Mouse (Mus musculus) spleen, adult 12 weeks (tissue): Measurements from ENCODE around the gene Mgst3.

Source experiments
- DNase-seq: peaks from one replicate; pipeline ENCODE4 v3.0.0; 2022; ENCODE audit warnings: low spot score

Mgst3 gene

DNA sequence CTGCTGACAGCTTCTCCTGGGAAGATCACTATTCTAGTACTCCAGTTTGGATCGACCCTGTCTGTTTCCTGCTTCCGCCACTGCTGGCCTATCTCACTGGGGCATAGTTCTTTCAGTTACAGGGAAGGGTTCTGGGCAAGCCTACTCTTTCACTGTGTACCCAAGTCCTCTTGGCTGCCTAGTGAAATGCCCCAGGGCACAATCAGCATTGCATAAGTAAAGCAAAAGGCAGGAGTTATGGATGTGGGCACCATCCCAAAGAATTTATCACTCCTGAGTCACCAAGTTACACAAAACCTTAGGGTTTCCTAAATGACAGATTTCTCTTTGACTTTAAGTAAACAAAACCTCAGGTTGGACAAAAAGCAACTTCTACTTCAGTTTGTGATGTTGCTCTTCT is 6.3 kb downstream of the Mgst3 start:
- no peak for DNase-seq

DNA sequence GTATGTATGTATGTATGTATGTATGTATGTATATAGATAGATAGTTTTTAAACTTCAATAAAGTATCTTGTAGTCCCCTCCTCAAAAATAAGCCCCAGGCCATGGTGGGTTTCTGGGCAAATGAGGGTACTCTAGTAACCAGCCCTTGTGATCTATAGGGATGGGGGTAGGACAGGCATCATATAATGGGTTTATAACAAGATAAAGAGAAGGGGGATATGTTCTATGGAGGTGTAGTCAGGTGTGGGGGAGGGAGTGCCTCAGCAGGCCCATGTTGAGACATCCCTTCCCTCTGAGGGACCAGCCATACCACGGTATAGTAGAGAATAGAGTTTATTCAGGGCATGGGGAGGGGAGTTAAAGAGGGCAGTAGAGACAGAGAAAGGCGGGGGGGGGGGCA is 7.2 kb downstream of the Mgst3 start:
- DNase-seq, result no peak

DNA sequence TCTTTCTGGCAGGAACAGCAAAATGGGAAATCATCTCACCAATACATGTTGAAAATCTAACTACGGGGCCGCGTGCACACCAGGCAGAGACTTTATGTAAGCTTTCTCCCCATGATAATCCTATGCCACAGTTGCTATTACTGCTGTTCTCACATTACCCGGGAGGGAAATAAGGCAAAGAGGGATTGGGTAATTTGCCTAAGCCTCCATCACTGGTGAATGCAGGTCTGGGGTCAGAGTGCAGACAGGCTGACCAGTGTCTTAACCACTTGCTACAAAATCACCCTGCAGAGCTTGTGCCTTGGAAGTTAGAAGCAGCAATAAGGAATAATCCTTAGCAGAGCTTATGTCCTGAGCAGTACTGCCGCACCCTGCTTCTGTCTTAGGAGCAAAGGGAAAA is 8.0 kb downstream of the Mgst3 start:
- no peak for DNase-seq

DNA sequence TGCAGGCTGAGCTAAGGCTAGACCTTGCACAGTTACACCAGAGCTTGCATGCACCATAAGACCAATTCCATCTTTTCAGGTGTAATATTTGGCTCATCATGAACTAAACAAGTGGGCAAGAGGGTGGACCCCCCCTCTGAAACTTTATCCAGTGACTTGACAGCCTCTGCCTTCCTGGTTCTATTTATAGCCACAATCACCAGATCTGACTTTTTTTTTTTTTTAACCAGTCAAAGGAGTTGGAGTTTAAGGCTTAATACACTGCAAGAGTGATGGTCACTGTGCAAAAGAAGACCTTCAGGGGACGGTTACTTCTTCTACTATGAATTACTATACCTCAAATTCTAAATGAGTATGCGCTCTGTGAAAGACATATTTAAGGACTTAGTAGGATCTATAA is 8.4 kb downstream of the Mgst3 start:
- DNase-seq, result no peak

DNA sequence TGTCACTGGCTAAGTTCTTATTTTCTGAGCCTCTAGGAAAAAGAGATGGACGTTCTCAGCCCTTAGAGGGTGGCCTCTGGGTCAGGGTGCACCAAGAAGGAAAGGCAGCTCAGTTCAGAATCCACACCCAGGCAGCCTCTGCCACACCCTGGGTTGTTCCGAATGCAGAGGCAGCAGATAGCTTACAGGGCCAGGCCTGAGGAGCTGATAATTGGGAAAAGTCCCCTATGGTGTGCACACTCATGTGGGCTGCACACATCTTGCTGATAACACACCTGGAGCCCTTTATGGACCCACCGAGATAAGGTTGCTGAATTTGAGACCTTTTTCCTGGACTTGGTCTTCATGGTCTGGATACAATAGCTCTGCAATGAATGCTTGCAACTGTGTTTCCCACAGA is 9.5 kb downstream of the Mgst3 start:
- peak; percentile 57 for DNase-seq

DNA sequence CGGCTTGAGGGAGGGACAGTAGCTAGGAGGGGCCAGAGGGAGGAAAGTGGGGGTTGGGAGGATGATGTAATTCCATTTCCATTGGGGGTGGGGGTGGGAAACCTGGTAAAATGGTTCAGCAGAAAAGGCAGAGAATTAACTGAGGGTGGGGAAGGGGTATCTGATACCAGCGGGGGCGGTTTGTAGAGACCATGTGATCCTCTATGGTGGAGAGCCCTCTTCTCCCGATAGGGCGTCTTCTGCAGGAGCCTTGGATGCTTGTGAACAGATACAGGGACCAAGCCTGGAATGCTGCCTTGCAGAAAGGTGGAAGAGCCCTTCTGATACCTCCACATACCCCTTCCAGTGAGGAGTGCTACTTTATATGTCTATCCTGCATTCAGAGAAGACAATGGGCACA is 10.5 kb downstream of the Mgst3 start:
- DNase-seq, result no peak

DNA sequence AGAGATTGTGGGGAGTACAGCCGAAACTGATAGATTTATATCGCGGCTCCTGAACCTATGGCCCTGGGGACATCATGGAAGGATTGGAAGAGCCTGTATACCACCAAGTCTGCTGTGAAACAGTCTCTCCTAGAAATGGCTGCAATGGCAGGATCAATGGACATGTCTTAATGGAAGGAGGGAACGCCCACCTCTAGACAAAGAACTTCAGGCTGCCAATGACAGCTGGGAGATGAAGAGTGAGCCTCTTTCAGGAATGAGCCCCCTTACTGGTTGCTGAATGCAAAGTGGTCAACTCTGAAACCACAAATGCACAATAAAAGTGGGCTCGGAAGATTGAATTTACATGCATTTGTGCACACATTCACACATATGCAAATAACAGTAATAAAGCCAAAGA is 10.9 kb downstream of the Mgst3 start:
- DNase-seq, result no peak

DNA sequence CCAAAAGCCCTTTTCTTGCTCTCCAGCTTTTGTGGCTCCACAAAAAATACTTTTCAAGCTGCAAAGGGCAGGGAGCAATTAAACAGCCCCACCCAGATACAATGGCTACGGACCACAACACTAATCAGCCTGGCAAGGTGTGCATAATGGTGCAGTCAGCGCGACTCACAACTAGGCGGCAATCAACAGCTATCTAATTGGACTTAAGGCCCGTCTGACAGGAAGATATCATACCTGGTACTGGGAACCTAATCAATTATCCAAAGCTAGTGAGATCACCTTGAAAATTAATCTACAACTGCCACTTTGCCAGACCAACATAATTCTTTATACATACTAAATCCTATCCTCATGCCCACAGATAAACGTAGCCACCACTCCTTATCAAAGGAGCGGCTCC is 11.3 kb downstream of the Mgst3 start:
- DNase-seq, result no peak

DNA sequence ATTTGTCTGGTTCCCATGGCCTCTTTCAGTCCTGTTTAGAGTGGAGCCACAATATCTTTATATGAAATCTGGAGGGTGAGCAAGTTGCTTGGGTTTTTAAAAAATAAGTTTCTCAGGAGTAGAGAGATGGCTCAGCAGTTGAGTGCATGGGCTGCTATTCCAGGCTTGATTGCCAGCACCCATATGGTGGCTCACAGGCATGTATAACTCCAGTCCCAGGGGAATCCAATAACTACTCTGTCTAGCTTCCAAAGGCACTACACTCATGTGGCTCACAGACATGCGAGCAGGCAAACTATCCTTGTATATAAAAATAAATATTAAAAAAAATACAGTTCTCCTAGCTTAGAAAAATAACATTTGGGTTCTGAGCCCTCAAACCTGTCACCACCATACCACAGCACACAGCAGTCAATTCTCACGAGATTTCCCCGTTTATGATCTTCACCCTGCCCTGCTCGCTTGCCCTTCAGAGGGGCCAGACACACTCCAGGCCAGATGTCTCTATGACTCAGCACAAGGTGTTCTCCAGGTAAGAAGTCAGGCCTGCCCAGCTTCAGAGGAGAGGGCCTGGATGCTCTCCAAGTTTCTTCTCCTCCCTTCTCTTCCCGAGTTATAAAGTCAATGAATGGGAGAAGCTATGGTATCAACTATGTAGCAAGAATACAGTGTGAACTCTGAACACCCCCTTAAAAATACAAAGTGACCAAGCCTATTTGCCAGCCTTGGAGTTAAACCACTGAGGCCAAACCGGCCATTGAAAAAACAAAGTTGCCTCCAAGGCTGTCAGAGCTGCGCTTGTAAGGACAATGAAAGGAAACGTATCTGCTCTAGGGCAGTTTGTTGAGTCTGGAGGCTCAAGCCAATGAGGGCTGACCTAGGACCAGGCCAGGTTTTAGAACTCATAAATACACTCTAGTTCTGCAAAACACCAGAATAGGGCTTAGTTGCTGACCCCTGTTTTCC is 12.3 kb downstream of the Mgst3 start:
- DNase-seq, result no peak

DNA sequence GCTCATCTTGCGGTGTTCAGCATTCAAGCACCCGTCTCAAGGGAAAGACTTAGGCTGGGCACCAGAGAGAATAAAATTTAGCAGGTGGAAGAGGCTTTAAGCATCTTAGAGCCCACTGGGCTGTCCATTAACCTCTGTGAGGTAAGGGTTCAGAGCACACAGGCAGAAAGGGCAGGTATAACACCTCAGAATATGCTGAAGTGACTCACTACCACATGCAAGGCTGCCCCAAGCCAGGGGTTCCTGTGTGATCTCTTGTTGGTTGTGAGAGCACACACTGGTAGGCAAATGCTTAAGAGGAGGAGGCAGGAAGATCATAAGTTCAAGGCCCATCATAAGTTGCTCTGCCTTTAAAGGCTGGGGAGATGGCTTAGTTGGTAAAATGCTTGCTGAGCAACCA is 13.4 kb downstream of the Mgst3 start:
- DNase-seq, result no peak

DNA sequence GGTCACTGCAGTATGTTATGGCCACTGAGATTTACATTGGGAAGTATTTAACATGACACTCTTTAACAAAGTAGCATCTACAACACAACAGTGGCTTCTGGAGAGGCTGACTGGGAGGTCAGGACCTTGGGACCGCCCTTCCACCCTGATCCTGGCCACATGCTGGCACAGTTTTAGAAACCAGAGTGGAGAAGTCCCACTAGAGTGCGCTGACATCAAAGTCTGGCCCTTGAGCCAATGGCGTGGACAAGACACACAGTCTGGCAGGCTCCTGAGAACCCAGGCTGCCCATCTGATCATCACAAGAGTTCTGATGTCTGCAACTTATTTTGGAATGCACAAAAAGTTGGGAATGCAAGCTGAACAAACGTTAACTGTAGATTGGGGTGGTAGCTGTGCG is 13.9 kb downstream of the Mgst3 start:
- DNase-seq, result no peak

DNA sequence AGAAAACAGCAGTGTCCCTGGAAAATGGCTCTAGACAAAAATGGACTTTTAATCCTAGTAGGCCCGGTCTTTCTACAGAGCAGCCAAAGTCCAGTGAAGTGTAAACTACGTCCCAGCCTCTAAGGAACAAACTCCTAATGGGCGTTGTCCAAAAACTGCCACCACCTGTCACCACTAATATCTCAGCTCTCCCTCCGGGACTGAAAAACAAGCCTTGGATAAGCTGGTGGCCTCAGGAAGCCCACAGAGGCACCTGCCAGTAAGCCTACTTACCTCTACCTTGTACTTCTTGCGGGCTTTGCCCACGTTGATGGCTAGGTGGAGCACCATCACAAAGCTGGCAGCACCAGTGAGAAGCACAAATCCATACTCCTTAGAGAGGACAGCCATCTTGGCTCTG is 15.6 kb downstream of the Mgst3 start:
- DNase-seq, result no peak

DNA sequence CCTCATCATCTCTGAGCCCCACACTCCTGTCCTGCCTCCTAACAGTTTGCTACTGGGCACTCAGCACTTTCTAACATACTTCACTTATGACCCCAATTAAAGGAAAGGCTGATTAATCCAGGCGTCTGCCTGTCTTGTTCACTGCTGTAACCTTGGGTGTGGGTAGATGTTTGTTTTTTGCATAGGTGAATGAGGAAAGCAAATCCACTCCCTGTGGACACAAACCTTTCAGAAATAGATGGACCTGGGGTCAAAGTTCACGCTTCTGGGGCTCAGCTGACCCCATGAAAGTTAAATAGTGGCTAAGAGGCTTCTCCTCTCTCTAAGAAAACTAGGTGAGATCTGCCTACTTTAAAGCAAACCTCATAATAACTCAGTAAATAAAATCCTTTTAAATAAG is 18.7 kb downstream of the Mgst3 start:
- DNase-seq, result no peak

DNA sequence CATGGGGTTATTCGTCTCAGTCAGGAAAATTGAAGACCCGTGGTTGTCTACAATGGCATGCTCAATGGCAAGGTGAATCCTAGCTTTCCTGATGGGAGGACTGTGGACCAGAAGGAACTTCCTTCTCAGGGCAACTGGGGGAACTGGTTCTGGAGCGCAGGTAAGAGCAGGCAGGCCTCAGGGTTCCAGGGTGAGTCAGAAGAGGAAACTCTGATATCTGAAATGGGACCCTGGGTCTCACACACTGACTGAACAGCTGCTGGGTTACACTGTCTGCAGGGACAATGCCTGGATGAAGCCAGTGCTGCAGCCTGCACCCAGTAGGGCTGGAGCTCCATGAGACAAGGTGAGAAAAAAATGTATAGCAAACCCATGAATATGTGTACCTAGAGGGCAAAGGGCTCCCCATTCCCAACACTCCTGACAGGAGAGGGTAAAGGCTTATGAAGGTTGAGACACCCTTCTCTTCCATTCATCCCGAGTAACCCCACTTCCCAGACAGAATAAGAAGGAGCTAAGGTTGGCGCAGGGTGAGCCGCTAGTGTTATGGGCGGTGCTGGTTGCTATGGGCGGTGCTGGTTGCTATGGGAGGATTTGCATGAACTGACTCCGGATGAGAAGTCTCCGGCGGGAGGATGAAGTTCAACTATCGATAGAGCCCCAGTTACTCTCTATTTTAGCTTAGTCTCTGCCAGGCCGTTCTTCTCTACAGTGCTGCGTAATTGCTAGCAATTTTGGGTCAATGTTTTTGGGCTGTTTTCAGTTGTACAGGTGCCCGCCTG is 19.4 kb downstream of the Mgst3 start:
- DNase-seq, result peak; percentile 61

DNA sequence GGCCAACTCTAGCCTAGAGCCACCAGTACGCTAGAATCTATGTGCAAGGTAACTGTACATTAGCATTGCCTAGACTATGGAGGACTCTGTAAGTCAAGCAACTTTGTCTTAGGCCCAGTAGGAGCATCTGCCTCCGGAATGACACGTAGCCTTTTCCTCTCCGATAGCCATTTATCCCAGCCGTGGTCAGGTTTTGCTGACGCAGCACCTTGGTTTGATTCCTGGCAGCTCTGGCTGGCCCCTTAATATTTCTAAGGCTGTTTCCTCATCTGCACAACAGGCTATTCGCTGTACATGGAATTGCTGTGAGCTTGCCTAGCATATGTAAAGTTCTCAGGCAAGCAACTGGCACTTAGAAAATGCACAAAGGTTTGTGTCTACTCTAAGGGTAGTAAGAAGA is 20.9 kb downstream of the Mgst3 start:
- DNase-seq, result no peak

DNA sequence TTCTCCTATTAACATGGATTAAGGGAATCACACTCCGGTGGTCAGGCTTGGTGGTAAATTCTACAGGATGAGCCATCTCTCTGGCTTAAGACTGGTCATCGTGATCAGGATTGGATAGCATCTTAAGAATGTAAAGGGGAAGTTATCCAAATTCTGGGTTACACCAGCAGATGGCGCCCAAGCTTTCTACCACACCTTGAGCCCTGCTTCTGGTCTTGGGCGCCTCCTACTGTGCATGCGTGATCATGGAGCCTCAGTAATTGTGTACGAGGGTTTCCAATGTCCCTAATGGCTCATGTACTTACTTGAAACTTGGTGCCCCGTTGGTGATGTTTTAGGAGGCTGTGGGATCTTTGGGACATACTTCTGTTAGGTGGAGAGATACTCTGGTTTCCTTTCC is 23.7 kb downstream of the Mgst3 start:
- peak; percentile 85 for DNase-seq

DNA sequence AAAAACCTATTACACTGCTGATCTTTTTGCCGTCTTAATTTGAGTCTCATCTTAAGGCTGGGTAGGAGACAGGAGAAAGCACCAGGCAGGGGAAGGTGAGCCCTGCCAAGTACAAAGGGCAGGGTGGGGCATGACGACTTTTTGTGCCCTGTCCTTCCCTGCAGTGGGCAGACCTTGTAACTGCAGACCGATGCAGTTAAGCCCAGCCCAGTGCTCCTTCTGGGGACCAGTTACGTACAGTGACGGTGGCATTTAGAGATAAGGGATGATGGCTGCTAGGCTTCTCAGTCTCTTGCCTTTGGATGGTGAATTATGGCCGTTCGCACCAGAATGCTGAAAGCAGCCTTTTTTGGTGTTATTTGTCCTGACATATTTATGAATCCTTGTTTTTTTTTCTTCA is 25.1 kb downstream of the Mgst3 start:
- peak; percentile 31 for DNase-seq

DNA sequence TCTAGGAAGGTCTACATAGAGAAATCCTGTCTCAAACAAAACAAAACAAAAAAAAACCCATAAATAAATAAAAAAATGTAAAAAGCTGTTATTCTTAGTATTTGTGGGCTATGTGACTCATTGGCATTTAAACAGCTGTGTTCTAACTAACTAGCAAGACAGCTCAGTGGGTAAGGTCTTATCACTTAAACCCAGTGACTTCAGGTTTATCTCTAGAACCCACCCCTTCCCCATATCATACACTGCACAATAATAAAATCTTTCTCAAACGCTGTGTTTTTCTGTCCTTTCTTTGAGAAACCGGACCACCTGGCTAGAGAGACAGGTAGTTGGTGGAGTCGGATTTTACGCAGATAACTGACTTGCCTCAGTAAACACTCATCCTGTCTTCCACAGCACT is 25.6 kb downstream of the Mgst3 start:
- DNase-seq, result no peak

DNA sequence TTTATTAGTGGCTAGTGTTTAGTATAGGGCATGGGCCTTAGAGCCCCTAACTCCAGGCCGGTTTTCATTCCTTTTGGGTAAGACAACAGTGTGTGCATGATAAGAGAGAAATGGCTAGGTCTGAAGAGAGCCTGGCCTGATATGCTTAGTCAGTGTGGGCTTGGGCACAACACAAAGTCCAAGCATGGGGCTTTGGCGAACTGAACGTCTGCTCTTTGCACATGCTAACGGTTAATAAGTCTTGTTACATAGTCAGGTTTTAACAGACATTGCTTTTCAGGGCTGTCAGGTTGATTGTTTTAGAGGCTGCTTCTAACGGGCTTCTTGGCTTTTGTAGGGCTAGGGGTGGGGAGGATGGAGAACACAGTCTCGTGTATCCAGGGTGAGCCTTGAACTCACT is 27.0 kb downstream of the Mgst3 start:
- DNase-seq, result no peak

DNA sequence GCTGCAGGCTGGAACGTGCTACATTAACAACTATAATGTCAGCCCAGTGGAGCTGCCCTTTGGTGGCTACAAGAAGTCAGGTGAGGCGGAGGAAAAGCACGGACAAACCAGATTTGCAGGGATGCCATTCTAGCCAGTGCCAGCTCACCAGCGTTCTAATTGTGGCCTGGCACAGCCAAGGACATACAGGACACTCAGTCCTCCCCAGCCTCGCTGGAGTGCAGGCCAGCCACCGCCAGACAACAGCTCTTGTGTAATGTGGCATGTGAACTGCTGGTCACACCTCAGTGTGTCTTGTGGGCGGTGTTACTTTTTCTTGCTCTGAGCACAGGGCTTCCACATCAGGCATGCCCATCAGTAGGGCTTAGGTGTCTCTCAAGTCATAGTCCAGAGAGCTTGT is 27.8 kb downstream of the Mgst3 start:
- no peak for DNase-seq

DNA sequence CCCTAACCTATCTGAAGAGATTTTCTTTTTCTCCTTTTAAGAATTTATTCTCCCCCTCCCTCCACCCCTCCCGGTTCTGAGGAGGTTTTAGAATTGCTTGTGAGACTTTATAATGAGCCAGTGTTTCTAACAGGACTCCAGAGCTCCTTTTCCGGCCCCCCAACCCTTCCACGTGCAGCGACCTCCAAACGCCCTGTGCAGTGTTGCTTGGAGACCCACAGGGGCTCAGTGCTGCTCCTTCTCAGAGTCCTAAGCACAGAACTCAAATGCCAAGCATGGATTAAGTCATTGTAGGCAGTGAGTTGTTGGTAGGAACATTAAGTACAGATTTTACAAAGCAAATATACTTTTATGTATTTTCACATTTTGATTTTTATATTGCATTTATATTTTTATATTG is 30.3 kb downstream of the Mgst3 start:
- no peak for DNase-seq

DNA sequence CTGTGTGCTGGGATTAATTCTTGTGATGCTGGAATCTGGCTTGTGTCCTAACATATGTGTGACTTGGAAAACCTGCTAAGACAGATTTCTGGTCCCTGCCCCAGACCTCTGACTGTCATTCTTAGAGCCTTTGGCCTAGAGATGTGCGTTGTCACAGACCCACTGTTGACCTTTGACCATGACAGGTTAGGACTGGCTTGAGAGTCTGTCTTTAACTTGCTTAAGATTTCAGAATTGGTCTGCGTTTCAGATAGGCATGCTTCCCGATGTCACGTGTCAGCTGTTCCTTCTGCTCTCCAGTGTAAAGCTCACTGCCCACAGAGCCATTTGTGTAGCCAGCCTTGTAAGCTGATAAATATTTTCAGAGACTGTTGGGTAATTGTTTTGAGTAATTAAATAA is 30.8 kb downstream of the Mgst3 start:
- DNase-seq, result no peak

DNA sequence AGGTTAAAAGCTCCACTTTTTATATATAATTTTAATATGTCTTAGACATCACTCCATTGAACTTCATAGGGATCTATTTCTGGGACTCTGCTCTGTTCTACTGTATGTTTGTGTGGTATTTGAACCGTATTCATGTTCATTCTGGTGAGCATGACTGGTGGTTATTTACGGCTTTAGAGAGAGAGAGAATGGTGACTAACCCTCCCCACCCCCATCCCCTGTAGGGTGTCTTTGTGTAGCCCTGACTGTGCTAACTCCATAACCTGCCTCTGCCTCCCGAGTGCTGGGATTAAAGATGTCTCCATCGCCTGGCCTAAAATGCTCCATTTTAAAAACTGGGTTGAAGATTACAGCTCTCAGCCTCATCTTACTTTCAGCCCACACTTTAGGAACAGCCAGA is 33.4 kb downstream of the Mgst3 start:
- no peak for DNase-seq
